Mouse (Mus musculus): ENCODE measurements around the gene Frmd8. TPM values are rescaled to one million over a fixed set of nuclear protein-coding genes. Genes with fewer than 3 reads are reported as not detected.

Frmd8 gene
- total and polyA plus RNA-seq, 2 experiments from 2014 or later = 11.7 to 19.1 TPM

DNA sequence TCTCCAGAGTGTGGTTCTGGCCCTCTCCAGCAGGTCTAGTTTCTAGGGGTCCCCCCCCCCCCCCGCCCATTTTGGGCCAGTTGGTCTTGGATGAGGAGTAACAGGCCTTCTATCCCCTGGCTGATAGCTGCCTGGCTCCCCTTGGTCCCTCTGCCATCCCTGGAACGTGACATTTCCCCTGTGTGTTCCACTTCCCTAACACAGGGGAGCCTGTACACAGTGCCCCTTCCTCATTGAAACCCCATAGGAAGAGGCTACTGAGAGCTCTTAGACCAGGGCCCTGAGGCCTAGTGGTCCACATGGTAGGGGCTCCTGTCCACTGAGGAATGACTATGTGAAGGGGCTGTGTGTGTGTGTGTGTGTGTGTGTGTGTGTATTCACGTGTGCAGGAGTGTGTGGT, 67.3 kb downstream of the Frmd8 start:
- no peak for DNase-seq (ENCODE audit: low spot score)
- TF ChIP-seq CTCF (IDR thresholded peaks at IDR 0.05) = no peak
- WGBS = 69% methylated on average over 3 of the region's 3 CpGs
- H3K9ac ChIP-seq (replicated peaks; ENCODE audit: low read length, poor library complexity, severe bottlenecking) = no peak overlapping the region
- peaks cover 28% of the 10 kb centered on the region for H3K4me1 ChIP-seq (ENCODE audit: insufficient read depth, low read length)
- no peaks in the 10 kb centered on the region for H3K36me3 ChIP-seq (ENCODE audit: insufficient read depth, low read length)
- no peak overlapping the region for H3K4me3 ChIP-seq (ENCODE audit: low read depth, low read length)
- H3K27me3 ChIP-seq (ENCODE audit: insufficient read depth, low read length) = no peaks in the 10 kb centered on the region
- no peak for ATAC-seq (ENCODE audit: low FRiP score)
- H3K27ac ChIP-seq (ENCODE audit: low read depth, low read length) = no peak overlapping the region
- H3K4me2 ChIP-seq (ENCODE audit: low read depth, low read length, poor library complexity, severe bottlenecking) = no peak overlapping the region
- no peaks in the 10 kb centered on the region for H3K9me3 ChIP-seq (ENCODE audit: low read length)

DNA sequence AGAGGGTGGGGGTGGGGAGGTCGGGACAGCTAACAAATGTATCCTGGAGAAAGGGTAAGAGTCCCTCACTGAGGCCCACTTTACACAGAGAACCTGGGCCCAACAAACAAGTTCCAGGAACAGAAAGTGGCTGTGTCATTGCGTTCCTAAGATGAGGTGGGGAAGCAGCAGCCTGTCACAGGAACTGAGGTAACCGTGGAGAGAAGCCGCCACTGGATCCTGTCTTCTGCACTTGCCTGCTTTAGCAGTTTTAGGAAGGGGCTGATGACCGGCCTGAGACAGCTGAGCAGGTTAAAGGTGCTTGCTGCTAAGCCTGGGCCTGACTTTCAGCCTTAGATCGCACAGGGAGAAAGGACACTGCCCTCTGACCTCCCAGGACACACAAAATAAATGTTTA, 68.3 kb downstream of the Frmd8 start:
- no peak overlapping the region for H3K9ac ChIP-seq (replicated peaks; ENCODE audit: low read length, poor library complexity, severe bottlenecking)
- ATAC-seq (ENCODE audit: low FRiP score) = no peak

GRCm38 (mm10) chr19:5806051-5806808, 68.8 kb downstream of the Frmd8 start:
- DNase-seq (ENCODE audit: low spot score) (no peak), ATAC-seq (ENCODE audit: low FRiP score) (no peak)
- no peak for TF ChIP-seq CTCF (IDR thresholded peaks at IDR 0.05)
- Histone ChIP-seq H3K27ac (ENCODE audit: low read depth, low read length) (peak overlapping the region; percentile 70), H3K9me3 (ENCODE audit: low read length) (no peaks in the 10 kb centered on the region), H3K4me1 (ENCODE audit: insufficient read depth, low read length) (peaks cover 14% of the 10 kb centered on the region), H3K4me2 (ENCODE audit: low read depth, low read length, poor library complexity, severe bottlenecking) (no peak overlapping the region), H3K9ac (replicated peaks; ENCODE audit: low read length, poor library complexity, severe bottlenecking) (no peak overlapping the region), H3K4me3 (ENCODE audit: low read depth, low read length) (no peak overlapping the region), H3K27me3 (ENCODE audit: insufficient read depth, low read length) (no peaks in the 10 kb centered on the region), H3K36me3 (ENCODE audit: insufficient read depth, low read length) (no peaks in the 10 kb centered on the region)
- 7% methylated on average over 8 of the region's 8 CpGs for WGBS

More for the DNA sequence above, 68.3 kb downstream of the Frmd8 start:
- peaks cover 19% of the 10 kb centered on the region for H3K4me1 ChIP-seq (ENCODE audit: insufficient read depth, low read length)
- no peak overlapping the region for H3K4me2 ChIP-seq (ENCODE audit: low read depth, low read length, poor library complexity, severe bottlenecking)
- no peaks in the 10 kb centered on the region for H3K27me3 ChIP-seq (ENCODE audit: insufficient read depth, low read length)
- 22% methylated on average over 6 of the region's 6 CpGs for WGBS
- no peak for TF ChIP-seq CTCF (IDR thresholded peaks at IDR 0.05)
- DNase-seq (ENCODE audit: low spot score) = no peak
- H3K27ac ChIP-seq (ENCODE audit: low read depth, low read length) = peak overlapping the region; percentile 70
- H3K4me3 ChIP-seq (ENCODE audit: low read depth, low read length) = no peak overlapping the region
- no peaks in the 10 kb centered on the region for H3K36me3 ChIP-seq (ENCODE audit: insufficient read depth, low read length)
- no peaks in the 10 kb centered on the region for H3K9me3 ChIP-seq (ENCODE audit: low read length)

- H3K36me3 ChIP-seq (ENCODE audit: insufficient read depth, low read length) = no peaks in the 10 kb centered on the region
- 39% methylated on average over 8 of the region's 8 CpGs for WGBS
- TF ChIP-seq CTCF (IDR thresholded peaks at IDR 0.05) = no peak
- H3K9me3 ChIP-seq (ENCODE audit: low read length) = no peaks in the 10 kb centered on the region
- H3K27me3 ChIP-seq (ENCODE audit: insufficient read depth, low read length) = no peaks in the 10 kb centered on the region
- DNase-seq (ENCODE audit: low spot score) (no peak), ATAC-seq (ENCODE audit: low FRiP score) (no peak)
- H3K4me3 ChIP-seq (ENCODE audit: low read depth, low read length) = no peak overlapping the region
- H3K4me1 ChIP-seq (ENCODE audit: insufficient read depth, low read length) = peaks cover 6% of the 10 kb centered on the region; the same call in 1 of the 2 replicates
- peak overlapping the region; percentile 100 for H3K27ac ChIP-seq (ENCODE audit: low read depth, low read length)
- peak overlapping the region; percentile 64; the same call in 1 of the 2 replicates for H3K4me2 ChIP-seq (ENCODE audit: low read depth, low read length, poor library complexity, severe bottlenecking)
- peak overlapping the region; percentile 58 for H3K9ac ChIP-seq (replicated peaks; ENCODE audit: low read length, poor library complexity, severe bottlenecking)
These were observed 70.6 kb downstream of the Frmd8 start for GRCm38 (mm10) chr19:5804371-5804899.

DNA sequence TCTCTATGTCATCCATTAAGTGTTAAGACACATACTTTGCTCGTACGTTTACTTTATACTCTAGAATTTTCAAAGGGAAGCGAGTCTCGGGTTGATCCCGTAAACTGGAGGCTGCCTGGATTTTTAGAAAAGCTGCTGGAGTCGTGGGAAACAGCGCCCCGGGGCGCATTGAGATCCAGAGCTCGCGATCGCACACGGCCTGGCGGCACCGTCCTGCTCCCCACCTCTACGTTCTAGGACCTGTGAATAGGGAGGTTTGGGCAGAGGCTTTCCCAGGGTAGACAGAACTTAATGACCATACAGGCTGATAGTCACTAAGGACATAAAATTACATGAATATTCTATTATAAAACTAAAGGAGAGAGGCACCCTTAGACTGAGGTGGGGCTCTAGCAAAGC, 71.2 kb downstream of the Frmd8 start:
- H3K4me2 ChIP-seq (ENCODE audit: low read depth, low read length, poor library complexity, severe bottlenecking) = peak overlapping the region; percentile 64
- ATAC-seq (ENCODE audit: low FRiP score) = 0 out of 2 replicates have a peak, but pooled peaks have one; percentile 54
- WGBS = under 1% methylated on average over 16 of the region's 16 CpGs
- H3K36me3 ChIP-seq (ENCODE audit: insufficient read depth, low read length) = no peaks in the 10 kb centered on the region
- no peak for DNase-seq (ENCODE audit: low spot score)
- H3K9ac ChIP-seq (replicated peaks; ENCODE audit: low read length, poor library complexity, severe bottlenecking) = peak overlapping the region; percentile 58
- H3K27me3 ChIP-seq (ENCODE audit: insufficient read depth, low read length) = no peaks in the 10 kb centered on the region
- peak overlapping the region; percentile 89; the same call in 1 of the 2 replicates for H3K4me3 ChIP-seq (ENCODE audit: low read depth, low read length)
- H3K27ac ChIP-seq (ENCODE audit: low read depth, low read length) = peak overlapping the region; percentile 100
- TF ChIP-seq CTCF (IDR thresholded peaks at IDR 0.05) = no peak
- H3K4me1 ChIP-seq (ENCODE audit: insufficient read depth, low read length) = peaks cover 6% of the 10 kb centered on the region; the same call in 1 of the 2 replicates
- H3K9me3 ChIP-seq (ENCODE audit: low read length) = no peaks in the 10 kb centered on the region
